Mouse (Mus musculus) hindbrain, embryonic 12.5 days (tissue): ENCODE data around the gene Prnd. TPM values are rescaled to one million over a fixed set of nuclear protein-coding genes. Genes with fewer than 3 reads are reported as not detected.

Source experiments
- ATAC-seq: fragments of 200-750 bp; cut with Nextera tagmentation; 2 replicates; pipeline ENCODE4 v1.8.0; 2017; ENCODE audit warnings: moderate TSS enrichment; ENCODE audit not compliant: low FRiP score
- H3K27ac ChIP-seq: fragments of 300-500 bp; sonication (generic); 2 replicates; pipeline ENCODE4 v1.5.1; 2016; ENCODE audit warnings: mild to moderate bottlenecking
- H3K27me3 ChIP-seq: fragments of 300-500 bp; sonication (generic); 2 replicates; pipeline ENCODE4 v1.6.1; 2016; ENCODE audit warnings: mild to moderate bottlenecking
- H3K36me3 ChIP-seq: fragments of 300-500 bp; sonication (generic); 2 replicates; pipeline ENCODE4 v1.6.1; 2016; ENCODE audit warnings: mild to moderate bottlenecking
- H3K4me1 ChIP-seq: fragments of 300-500 bp; sonication (generic); 2 replicates; pipeline ENCODE4 v1.6.1; 2016
- H3K4me2 ChIP-seq: fragments of 300-500 bp; sonication (generic); replicated peaks from 2 replicates; pipeline ENCODE4 v1.6.1; 2016; ENCODE audit warnings: mild to moderate bottlenecking
- H3K4me3 ChIP-seq: fragments of 300-500 bp; sonication (generic); 2 replicates; pipeline ENCODE4 v1.5.1; 2016; ENCODE audit warnings: mild to moderate bottlenecking
- H3K9ac ChIP-seq: fragments of 300-500 bp; sonication (generic); 2 replicates; pipeline ENCODE4 v1.6.1; 2016; ENCODE audit warnings: mild to moderate bottlenecking, moderate library complexity
- H3K9me3 ChIP-seq: fragments of 300-500 bp; sonication (generic); replicated peaks from 2 replicates; pipeline ENCODE4 v1.6.1; 2016; ENCODE audit warnings: mild to moderate bottlenecking
- WGBS: fragments of 180-500 bp; shearing (Covaris S2); methylation state at CpG from one replicate; pipeline ENCODE4 v1.1.7; 2016; 5-methylcytosine and 5-hydroxymethylcytosine counted together
- polyA plus RNA-seq: library from polyadenylated mRNA; unstranded; fragments of >200 nt; fragmentation: Nextera tagmentation; extraction: Ambion mirVana; gene quantifications from 2 replicates; pipeline ENCODE4 v1.2.1, GENCODE M21; 2016

Gene Prnd
- polyA plus RNA-seq, 1 experiment from 2014 or later = 11.6 TPM

- H3K9ac ChIP-seq = no peak overlapping the region
- ATAC-seq = no peak
- H3K9me3 ChIP-seq = no peaks in the 10 kb centered on the region
Measured at GRCm38 (mm10) chr2:131956336-131957256, 5.9 kb downstream of the Prnd start.

GRCm38 (mm10) chr2:131957731-131958222, 7.1 kb downstream of the Prnd start:
- Histone ChIP-seq H3K9me3 (no peaks in the 10 kb centered on the region), H3K4me3 (no peak overlapping the region), H3K27ac (no peak overlapping the region), H3K4me2 (no peak overlapping the region), H3K27me3 (peaks cover 26% of the 10 kb centered on the region), H3K4me1 (peaks cover 9% of the 10 kb centered on the region), H3K36me3 (no peaks in the 10 kb centered on the region), H3K9ac (no peak overlapping the region)
- 61% methylated on average over 9 of the region's 9 CpGs for WGBS
- no peak for ATAC-seq

More at GRCm38 (mm10) chr2:131956336-131957256, 5.9 kb downstream of the Prnd start:
- Histone ChIP-seq H3K4me1 (peaks cover 9% of the 10 kb centered on the region), H3K27me3 (peaks cover 36% of the 10 kb centered on the region), H3K4me2 (no peak overlapping the region), H3K27ac (no peak overlapping the region), H3K4me3 (no peak overlapping the region), H3K36me3 (no peaks in the 10 kb centered on the region)
- 87% methylated on average over 7 of the region's 7 CpGs for WGBS

GRCm38 (mm10) chr2:131961671-131962070, 11.0 kb downstream of the Prnd start:
- WGBS = 77% methylated on average over 2 of the region's 2 CpGs
- 0 out of 2 replicates have a peak, but pooled peaks cover 2% of the 10 kb centered on the region for H3K27me3 ChIP-seq
- H3K9me3 ChIP-seq = no peaks in the 10 kb centered on the region
- no peaks in the 10 kb centered on the region for H3K36me3 ChIP-seq
- no peak for ATAC-seq
- H3K27ac ChIP-seq = no peak overlapping the region
- no peak overlapping the region for H3K9ac ChIP-seq
- H3K4me2 ChIP-seq = no peak overlapping the region
- no peaks in the 10 kb centered on the region for H3K4me1 ChIP-seq
- no peak overlapping the region for H3K4me3 ChIP-seq

GRCm38 (mm10) chr2:131970597-131970996, 19.9 kb downstream of the Prnd start:
- H3K27ac ChIP-seq = no peak overlapping the region
- H3K27me3 ChIP-seq = no peaks in the 10 kb centered on the region
- no peak overlapping the region for H3K4me2 ChIP-seq
- no peak overlapping the region for H3K9ac ChIP-seq
- H3K36me3 ChIP-seq = no peaks in the 10 kb centered on the region
- no peaks in the 10 kb centered on the region for H3K9me3 ChIP-seq
- no peak overlapping the region for H3K4me3 ChIP-seq
- H3K4me1 ChIP-seq = no peaks in the 10 kb centered on the region
- no peak for ATAC-seq
- WGBS = 93% methylated on average over 2 of the region's 2 CpGs

- no peak for ATAC-seq
- no peaks in the 10 kb centered on the region for H3K36me3 ChIP-seq
- H3K4me2 ChIP-seq = no peak overlapping the region
- no peaks in the 10 kb centered on the region for H3K4me1 ChIP-seq
- H3K4me3 ChIP-seq = no peak overlapping the region
- 81% methylated on average over 4 of the region's 4 CpGs for WGBS
- no peaks in the 10 kb centered on the region for H3K9me3 ChIP-seq
- no peak overlapping the region for H3K27ac ChIP-seq
- H3K27me3 ChIP-seq = no peaks in the 10 kb centered on the region
- H3K9ac ChIP-seq = no peak overlapping the region
Measured at GRCm38 (mm10) chr2:131971098-131971497, 20.4 kb downstream of the Prnd start.

DNA sequence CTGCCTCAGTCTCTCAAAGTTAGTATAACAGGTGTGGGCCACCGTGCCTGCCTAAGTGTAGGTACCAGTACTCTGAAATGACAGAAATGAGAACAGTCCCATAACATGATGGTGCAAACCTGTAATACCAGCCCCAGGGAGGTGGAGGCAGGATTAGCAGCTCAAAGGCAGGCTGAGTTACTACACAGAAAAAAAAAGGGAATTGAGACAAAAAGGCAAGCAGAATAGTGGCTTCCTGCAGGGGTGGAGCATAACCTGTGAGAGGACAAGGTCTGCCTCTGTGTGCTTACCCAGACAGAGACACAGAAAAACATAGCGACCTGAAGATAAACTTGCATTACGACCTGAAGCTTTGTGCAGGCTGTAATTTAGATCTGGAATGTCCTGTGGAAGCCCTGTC, 26.0 kb downstream of the Prnd start:
- H3K27ac ChIP-seq = no peak overlapping the region
- no peaks in the 10 kb centered on the region for H3K36me3 ChIP-seq
- H3K4me2 ChIP-seq = no peak overlapping the region
- H3K4me1 ChIP-seq = no peaks in the 10 kb centered on the region
- no peaks in the 10 kb centered on the region for H3K9me3 ChIP-seq
- no peaks in the 10 kb centered on the region for H3K27me3 ChIP-seq
- WGBS = 71% methylated on average over 3 of the region's 3 CpGs
- no peak overlapping the region for H3K4me3 ChIP-seq
- no peak overlapping the region for H3K9ac ChIP-seq
- ATAC-seq = no peak

- Histone ChIP-seq H3K9me3 (no peaks in the 10 kb centered on the region), H3K36me3 (no peaks in the 10 kb centered on the region), H3K4me2 (no peak overlapping the region), H3K9ac (no peak overlapping the region), H3K27me3 (no peaks in the 10 kb centered on the region), H3K4me3 (no peak overlapping the region), H3K27ac (no peak overlapping the region), H3K4me1 (no peaks in the 10 kb centered on the region)
- WGBS = 52% methylated on average over 9 of the region's 9 CpGs
- ATAC-seq = no peak
Measured at GRCm38 (mm10) chr2:131980866-131981265, 30.2 kb downstream of the Prnd start.

DNA sequence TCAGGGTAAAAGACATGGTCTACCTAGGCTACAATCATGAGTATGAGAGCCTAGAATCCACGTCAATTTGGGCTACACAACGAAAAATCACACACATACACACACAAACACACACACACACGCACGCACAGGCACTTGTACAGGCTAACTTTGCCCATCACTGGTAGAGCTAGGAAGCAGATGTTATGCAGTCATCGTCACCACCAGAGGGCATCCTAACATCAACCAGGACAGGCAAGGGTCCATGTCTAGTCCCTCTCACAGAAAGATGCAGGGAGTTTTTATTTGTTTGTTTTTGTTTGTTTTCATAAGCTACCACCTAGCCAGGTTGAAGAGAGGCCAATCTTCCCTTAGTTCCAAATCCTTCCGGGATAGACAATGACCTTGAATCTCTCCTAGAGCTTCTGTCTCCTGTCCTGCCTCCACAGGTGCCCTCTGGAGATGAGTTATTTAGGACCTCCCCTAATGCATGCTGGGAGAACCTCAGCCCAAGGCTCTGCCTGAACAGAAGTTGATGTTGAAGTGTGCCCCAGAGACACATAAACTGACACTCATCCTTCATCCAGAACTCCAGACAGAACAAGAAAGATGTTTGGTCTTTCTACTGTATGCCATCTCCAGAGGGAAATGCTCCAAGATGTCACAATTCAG, 32.0 kb downstream of the Prnd start:
- Histone ChIP-seq H3K36me3 (no peaks in the 10 kb centered on the region), H3K9ac (no peak overlapping the region), H3K27me3 (no peaks in the 10 kb centered on the region), H3K27ac (no peak overlapping the region), H3K9me3 (no peaks in the 10 kb centered on the region), H3K4me3 (no peak overlapping the region), H3K4me1 (no peaks in the 10 kb centered on the region), H3K4me2 (no peak overlapping the region)
- WGBS = 20% methylated on average over 6 of the region's 6 CpGs
- ATAC-seq = peak; percentile 78

DNA sequence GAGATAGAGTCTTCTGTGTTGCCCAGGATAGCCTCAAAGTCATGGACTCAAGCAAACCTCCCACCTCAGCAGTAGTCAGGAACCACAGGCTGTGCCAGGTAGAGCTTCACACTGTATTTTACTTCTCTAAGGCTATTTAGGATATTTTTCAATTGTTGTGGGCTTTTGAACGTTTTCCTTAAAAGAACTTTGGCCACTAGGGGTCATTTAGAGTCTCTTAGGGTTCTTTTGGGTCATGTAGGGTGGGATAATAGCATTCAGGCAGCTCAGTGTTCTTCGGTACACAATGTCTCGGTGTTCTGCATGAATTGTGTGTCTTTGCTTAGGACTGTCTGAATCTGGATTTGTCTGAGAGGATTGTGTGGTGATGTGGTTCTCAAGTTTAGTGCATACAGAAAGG, 37.3 kb downstream of the Prnd start:
- Histone ChIP-seq H3K9ac (no peak overlapping the region), H3K4me3 (no peak overlapping the region), H3K36me3 (0 out of 2 replicates have a peak, but pooled peaks cover 3% of the 10 kb centered on the region), H3K4me2 (no peak overlapping the region), H3K27me3 (no peaks in the 10 kb centered on the region), H3K4me1 (no peaks in the 10 kb centered on the region), H3K9me3 (no peaks in the 10 kb centered on the region), H3K27ac (no peak overlapping the region)
- 45% methylated on average over 3 of the region's 3 CpGs for WGBS
- ATAC-seq = no peak

- Histone ChIP-seq H3K4me3 (no peak overlapping the region), H3K36me3 (0 out of 2 replicates have a peak, but pooled peaks cover 3% of the 10 kb centered on the region), H3K9me3 (no peaks in the 10 kb centered on the region), H3K4me1 (peaks cover 1% of the 10 kb centered on the region), H3K4me2 (no peak overlapping the region), H3K27ac (no peak overlapping the region), H3K27me3 (no peaks in the 10 kb centered on the region), H3K9ac (no peak overlapping the region)
- 78% methylated on average over 2 of the region's 2 CpGs for WGBS
- ATAC-seq = no peak
Measured at GRCm38 (mm10) chr2:131988550-131988949, 37.9 kb downstream of the Prnd start.

DNA sequence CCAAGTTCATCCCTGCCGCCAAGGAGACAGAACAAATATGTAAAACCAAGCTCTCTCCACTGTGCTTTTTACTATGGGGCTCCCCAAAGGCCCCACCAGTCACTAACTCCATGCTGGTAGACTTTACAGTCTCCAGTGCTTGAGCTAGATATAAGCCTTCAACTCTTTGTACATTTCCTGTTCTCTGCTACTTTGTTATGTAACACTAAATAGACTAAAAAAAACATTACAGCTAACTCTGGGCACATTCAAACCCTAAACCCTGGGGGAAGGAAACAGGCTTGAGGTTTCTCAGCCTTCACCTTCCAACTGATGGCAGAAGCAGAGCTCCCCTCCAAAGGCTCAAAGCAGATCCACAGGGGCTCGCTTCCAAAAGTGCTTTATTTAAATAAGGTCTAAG, 41.8 kb downstream of the Prnd start:
- no peak overlapping the region for H3K27ac ChIP-seq
- no peak for ATAC-seq
- H3K9me3 ChIP-seq = no peaks in the 10 kb centered on the region
- H3K36me3 ChIP-seq = peaks cover 30% of the 10 kb centered on the region
- H3K4me1 ChIP-seq = peaks cover 8% of the 10 kb centered on the region
- no peak overlapping the region for H3K4me3 ChIP-seq
- no peak overlapping the region for H3K9ac ChIP-seq
- H3K4me2 ChIP-seq = no peak overlapping the region
- no peaks in the 10 kb centered on the region for H3K27me3 ChIP-seq
- 90% methylated on average over 2 of the region's 2 CpGs for WGBS

DNA sequence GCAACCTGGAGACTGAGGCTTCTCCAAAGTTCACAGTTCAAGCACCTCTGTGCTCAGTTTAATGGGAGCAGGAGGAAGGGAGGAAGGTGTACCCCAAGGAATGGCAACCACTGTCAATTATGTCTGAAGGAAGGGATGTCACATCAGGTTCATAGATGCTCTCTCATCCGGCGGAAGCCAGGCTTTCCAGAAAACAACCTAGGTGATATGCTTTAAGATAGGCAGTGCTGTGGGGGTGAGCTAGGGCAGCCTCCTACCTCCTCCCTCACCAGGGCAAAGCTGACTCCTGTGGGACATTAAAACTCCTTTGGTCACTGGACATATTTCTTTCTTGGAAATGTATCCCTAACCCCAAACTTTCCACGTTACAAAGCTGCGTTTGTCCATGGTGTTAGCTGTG, 42.5 kb downstream of the Prnd start:
- no peak overlapping the region for H3K9ac ChIP-seq
- no peak overlapping the region for H3K27ac ChIP-seq
- peaks cover 37% of the 10 kb centered on the region for H3K36me3 ChIP-seq
- WGBS = 75% methylated on average over 4 of the region's 4 CpGs
- peaks cover 8% of the 10 kb centered on the region for H3K4me1 ChIP-seq
- no peak for ATAC-seq
- 0 out of 2 replicates have a peak overlapping the region, but pooled peaks have one; percentile 5 for H3K4me2 ChIP-seq
- no peaks in the 10 kb centered on the region for H3K9me3 ChIP-seq
- H3K27me3 ChIP-seq = no peaks in the 10 kb centered on the region
- no peak overlapping the region for H3K4me3 ChIP-seq
